Mouse (Mus musculus) liver, postnatal 0 days (tissue): ENCODE results near the gene Elp5.

ENCODE experiments used
- CTCF ChIP-seq: sonication (generic); IDR thresholded peaks from 2 replicates; pipeline ENCODE4 v1.5.1; 2016; ENCODE audit warnings: antibody characterized with exemption, low read depth
- EP300 ChIP-seq: IDR thresholded peaks from 2 replicates; pipeline ENCODE4 v1.6.1; 2016; ENCODE audit warnings: antibody characterized with exemption, low read depth, mild to moderate bottlenecking

GRCm38 (mm10) chr11:69934169-69934568, 48.1 kb downstream of the Elp5 start:
- TF ChIP-seq CTCF (peak; percentile 97), EP300 (no peak)
